Mouse (Mus musculus) brain, embryonic 14.5 days (tissue): ENCODE results near the gene Dhrs3. TPM values are rescaled to one million over a fixed set of nuclear protein-coding genes. Genes with fewer than 3 reads are reported as not detected.

Experiments
- DNase-seq: peaks from one replicate; pipeline ENCODE4 v3.0.0-alpha.2; 2011; ENCODE audit warnings: low read depth
- CTCF ChIP-seq: fragments of 200-500 bp; IDR thresholded peaks from 2 replicates; pipeline ENCODE4 v1.5.1; 2012; ENCODE audit warnings: inconsistent platforms, mild to moderate bottlenecking, moderate library complexity, borderline replicate concordance; ENCODE audit not compliant: insufficient read depth, insufficient read length; ENCODE audit errors: extremely low read depth
- POLR2A ChIP-seq: fragments of 200-500 bp; IDR thresholded peaks from 2 replicates; pipeline ENCODE4 v1.6.1; 2012; ENCODE audit warnings: mild to moderate bottlenecking, inconsistent platforms, borderline replicate concordance; ENCODE audit not compliant: poor library complexity, insufficient read depth, insufficient read length, severe bottlenecking; ENCODE audit errors: extremely low read depth
- polyA plus RNA-seq: library from polyadenylated mRNA; depleted of rRNA; stranded (reverse); fragments of >200 nt; gene quantifications from 2 replicates; pipeline ENCODE4 v1.2.3, GENCODE M21; 2012; rRNA removed

Gene Dhrs3
- 12.2 and 20.0 TPM in 2 replicates for polyA plus RNA-seq

DNA sequence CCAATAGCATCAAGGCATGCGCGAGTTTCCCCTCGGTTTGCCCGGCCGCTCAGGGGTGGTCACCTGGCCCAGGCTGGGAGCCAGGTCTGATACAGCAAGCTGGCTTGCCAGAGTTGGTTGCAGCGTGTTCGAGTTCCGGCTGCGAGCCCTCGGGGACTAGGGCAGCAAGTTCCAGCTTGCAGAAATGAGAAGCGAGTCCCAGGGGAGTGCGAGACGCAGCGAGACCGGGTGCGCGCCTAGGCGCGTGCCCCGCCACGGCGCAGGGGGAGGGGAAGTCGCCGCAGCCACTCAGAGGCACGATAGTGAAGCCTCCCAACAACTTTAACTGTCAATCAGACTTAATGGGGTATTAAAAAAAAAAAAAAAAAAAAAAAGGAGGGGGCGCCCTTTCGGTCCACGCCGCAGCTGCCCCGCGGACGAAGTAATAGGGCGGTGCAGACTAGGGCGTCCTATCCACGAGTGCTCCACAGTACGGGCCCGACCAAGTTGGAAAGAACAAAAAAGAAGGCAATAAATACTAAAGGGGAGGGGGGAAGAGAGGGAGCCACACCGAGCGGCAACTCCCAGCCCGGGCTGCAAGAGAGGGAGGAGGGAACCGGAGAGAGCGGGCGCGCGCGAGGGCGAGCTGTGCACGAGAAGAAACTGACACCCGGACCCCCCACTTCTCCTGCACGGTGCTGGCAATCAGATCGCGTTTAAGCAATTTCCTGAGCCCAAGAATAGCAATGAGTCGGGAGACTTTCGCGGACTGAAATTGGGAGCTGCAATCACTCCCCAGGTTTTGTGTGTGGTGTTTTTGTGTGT is at the start of gene Dhrs3:
TSS of gene Dhrs3 (plus strand) at position 695 of the 804 bp plus-strand sequence.
- DNase-seq: peak; percentile 89
- TF ChIP-seq POLR2A (no peak), CTCF (no peak)

DNA sequence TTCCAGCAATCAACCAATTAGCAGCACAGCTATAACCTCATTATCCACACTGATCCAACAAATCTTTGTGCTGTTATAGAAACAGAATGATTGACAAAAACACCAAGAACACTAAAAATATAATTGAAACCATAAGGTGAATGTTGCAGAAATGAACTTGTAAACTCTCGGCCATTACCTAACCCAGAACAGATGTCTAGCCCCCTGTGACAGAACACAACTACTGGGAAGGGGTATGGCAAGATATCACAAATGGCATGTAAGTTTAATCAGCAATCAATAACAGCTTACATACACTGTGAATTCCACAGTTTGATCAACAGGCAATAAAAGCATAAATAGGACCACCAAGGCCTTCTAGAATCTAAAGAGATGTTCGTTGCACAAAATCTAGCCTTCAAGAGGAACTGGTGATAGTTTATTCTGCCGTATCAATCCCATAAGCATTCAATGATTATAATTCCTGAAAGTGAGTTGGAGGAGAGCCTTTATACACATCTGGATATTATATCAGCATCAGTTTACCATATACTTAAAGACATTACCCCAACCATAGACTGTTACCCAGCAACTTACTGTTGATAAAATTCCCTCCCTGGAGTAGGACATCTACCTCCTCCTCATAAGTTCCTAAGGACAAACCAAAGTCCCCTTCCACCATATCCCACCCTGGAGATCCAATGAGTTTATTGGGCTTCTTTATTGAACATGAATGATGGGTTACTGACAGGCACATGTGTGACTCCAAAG is 30.7 kb upstream of the Dhrs3 start:
- TF ChIP-seq CTCF: no peak
- TF ChIP-seq POLR2A: no peak
- DNase-seq: no peak

DNA sequence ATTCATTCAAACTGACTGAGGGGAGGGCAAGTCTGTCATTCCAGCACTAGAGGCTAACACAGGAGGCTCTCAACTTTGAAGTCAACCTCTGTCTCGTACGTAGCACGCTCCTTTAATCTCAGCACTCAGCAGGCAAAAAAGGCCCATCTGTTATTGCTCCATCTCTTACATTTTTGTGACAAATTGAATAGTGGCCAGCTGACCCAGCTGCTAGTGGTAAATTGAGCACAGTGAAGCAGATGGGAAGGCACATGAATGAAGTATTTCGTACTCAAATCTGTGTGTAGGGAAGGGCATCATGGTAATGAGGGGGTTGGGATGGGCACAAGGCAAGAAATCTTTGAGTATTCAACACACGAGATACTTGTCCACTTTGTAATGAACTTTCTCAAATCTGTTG is 24.7 kb upstream of the Dhrs3 start:
- DNase-seq: peak; percentile 41
- no peak for TF ChIP-seq POLR2A

DNA sequence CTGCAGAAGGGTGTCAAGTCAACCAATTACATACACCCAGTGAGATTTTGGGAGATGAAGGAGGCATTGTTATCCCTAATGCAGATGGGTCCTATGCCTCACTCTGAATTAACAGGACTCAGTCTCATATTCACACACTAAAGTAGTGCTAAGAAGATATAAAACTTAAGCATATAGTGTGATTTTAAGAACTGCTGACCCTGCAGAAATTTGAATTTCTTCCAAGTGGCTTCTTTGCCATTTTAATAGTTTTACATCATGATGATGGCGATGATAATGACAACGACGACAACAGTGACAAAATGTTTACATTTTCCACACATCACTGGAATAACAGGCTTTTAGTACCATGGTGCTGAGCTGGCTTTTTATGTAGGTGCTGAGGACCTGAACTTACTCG is 24.0 kb upstream of the Dhrs3 start:
- TF ChIP-seq CTCF (no peak), POLR2A (no peak)
- DNase-seq: no peak

DNA sequence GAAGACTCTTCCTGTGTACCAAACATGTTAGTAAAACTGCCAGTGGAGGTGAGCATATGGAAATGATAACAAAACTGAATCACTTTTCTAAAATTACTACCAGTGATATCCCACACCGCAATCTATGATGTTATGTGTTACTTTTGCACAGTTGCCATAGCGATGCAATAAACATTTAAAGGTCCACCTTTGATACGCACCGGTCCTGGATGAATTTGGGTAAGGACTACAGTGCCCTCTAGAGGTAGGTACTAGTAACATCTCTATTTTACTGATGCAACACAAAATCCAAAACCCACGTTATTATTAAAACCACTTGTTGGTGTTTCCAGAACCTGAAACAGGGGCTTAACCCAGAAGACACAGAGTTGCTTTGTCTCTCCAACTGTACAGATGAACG is 19.7 kb upstream of the Dhrs3 start:
- DNase-seq: no peak
- no peak for TF ChIP-seq POLR2A
- TF ChIP-seq CTCF: peak; percentile 23; the same call in 1 of the 2 replicates

DNA sequence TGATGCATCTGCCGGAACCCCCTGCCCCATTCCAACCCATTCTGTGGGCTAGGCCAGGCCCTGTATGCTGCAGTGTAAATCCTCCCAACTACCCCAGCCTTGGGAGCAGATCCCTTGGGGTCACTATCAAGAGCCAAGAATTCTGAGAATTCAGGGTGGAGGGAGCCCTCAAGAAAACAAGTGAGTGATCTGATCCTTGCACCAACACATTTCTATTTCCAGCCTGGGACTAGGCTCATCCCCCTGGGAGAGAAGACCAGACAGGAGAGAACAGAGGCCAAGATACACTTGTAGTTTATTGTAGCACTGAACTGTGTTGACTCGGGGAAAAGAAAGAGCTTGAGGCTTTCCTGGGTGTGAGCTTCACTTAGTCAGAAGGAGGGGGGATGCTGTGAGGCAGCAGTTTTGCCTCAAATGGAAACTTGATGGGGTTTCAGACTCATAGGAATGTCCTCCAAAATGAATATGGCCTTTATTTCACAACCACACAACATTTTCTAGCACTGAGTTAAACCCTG is 17.0 kb upstream of the Dhrs3 start:
- no peak for DNase-seq
- TF ChIP-seq POLR2A: no peak

DNA sequence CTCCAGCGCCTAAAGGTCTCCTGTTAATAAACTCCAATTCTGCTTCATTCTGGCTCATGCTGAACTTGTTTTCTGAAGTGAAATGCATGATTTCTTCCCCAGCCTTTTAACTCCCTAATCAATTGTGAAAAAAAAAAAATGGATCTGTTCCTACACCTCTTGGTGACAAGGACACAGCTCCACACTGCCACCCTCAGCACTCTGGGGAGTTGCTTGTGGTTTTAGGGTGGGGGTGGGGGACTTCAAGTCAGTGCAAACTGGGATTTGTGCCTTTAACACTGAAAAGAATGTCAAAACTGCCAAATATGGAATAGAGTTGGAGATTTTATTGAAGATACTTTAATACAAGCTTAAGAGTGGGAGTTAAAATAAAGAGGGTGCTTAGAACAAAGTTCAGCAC is 13.1 kb upstream of the Dhrs3 start:
- TF ChIP-seq CTCF: no peak
- no peak for TF ChIP-seq POLR2A
- DNase-seq: no peak

DNA sequence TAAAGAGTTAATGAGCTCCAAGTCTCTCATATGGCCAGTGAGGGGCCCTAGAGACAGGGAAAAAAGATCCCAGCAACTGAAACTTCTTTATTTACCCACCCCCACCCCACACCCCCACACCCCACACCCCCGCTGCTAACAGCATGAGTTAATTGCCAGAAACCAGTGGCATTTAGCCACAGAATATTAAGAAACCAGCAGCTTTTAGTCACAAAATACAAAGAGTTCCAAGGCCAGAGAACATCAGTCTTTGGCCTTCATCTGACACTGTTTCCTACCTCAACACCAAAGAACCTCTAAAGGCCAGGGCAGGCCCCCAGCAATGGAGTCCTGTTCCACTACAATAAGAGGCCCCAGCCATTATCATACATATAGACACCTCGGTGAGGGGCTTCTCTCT is 11.3 kb upstream of the Dhrs3 start:
- DNase-seq: no peak
- TF ChIP-seq CTCF (no peak), POLR2A (no peak)

DNA sequence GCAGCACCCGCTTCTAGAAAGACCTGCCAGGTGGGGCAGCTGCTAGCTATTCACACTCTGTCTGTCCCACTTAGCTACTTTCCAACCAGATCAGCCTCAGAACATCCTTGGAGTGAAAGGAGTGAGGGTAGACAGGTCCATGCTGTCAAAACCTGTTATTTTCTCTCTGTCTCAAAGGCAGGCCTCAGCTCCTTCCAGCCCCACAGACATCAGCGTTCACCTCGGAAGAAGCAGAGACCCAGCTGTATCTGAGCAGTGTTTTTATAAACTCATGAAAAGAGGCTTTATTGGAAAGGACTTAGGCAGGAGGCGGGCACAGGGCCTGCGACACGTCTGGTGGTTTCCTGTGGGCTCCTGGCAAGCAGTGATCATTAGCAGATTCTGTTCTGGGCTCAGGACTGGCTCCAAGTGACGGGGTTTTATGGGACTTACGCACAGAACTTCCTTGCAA is 9.7 kb upstream of the Dhrs3 start:
- DNase-seq: peak; percentile 87
- TF ChIP-seq CTCF (no peak), POLR2A (no peak)

DNA sequence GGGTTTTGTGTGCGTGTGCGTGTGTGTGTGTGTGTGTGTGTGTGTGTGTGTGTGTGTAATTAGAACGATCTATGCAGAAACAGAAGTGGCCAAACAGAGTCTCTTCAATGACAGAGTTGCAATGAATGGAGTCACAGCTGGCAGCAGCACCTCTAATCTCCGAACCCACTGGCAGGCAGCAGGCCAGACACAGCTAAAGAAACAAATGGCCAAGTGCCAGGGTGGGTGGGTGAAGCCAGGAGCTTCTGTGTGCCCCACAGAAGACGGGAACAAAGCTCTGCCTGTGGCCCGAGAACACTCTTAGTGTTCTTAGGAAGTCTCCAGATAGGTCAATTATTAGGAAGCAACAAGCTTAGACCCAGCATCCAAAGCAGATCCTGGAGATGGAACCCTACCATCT is 6.2 kb upstream of the Dhrs3 start:
- TF ChIP-seq POLR2A (no peak), CTCF (no peak)
- DNase-seq: peak; percentile 91

DNA sequence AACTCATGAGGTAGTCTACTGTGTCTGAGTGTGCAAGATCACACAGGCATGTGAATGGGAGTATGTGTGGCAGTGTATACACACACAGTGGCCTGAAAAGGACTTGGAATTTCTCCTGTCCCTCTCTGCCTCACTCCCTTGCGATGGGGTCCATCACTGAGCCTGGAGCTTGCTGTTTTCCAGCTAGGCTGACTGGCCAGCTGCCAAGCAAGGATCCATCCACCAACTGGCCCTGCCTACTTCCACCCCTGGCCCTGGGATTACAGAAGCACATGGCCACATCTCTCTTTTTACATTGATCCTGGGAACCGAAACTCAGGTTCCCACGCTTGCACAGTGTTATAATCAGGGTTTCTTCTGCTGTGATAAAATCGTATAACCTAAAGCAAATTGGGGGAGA is 3.9 kb upstream of the Dhrs3 start:
- DNase-seq: no peak

DNA sequence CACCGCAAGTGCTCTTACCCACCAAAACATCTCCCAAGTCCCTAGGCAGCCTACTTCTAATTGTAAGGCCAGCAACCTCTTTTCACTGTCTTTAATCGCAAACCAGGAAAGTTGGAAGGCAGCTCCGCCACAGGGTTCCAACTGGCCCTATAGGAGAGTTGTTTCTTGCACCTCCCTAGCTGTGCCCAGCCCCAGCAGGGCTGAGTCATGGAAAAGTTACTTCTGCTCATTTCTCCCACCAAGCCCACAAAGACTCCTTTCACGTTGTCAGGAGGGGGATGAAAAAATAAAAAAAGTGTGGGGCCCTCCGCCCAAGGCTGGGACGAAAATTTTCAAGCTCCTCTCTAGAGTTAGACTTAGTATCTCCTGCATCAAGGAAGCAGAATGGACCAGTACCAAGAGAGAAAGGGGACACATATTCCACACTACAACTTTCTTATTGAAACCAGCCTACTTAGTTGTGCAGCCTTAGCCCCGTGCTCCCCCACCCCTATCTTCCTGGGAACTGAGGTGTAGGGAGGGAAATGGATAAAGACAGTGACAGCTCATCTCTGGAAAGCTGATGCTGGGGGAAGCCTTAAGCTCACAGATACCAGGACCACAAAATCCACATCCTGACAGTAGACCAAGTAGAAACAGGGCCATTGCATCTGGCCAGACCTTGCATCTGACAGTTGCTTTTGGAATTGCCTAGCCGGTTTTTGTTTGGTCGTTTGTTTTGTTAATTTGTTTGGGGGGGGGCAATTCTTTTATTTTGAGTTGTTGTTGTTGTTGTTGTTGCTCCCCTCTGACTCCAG is 2.9 kb upstream of the Dhrs3 start:
- TF ChIP-seq CTCF: no peak
- no peak for TF ChIP-seq POLR2A
- DNase-seq: no peak

More for the DNA sequence above, 3.9 kb upstream of the Dhrs3 start:
- no peak for TF ChIP-seq POLR2A
- no peak for TF ChIP-seq CTCF
